Mouse (Mus musculus): Measurements from ENCODE around the gene Fes. TPM values are rescaled to one million over a fixed set of nuclear protein-coding genes. Genes with fewer than 3 reads are reported as not detected.

The Fes gene
- total and polyA plus RNA-seq, 2 experiments from 2014 or later, result 4.9 to 16.1 TPM

DNA sequence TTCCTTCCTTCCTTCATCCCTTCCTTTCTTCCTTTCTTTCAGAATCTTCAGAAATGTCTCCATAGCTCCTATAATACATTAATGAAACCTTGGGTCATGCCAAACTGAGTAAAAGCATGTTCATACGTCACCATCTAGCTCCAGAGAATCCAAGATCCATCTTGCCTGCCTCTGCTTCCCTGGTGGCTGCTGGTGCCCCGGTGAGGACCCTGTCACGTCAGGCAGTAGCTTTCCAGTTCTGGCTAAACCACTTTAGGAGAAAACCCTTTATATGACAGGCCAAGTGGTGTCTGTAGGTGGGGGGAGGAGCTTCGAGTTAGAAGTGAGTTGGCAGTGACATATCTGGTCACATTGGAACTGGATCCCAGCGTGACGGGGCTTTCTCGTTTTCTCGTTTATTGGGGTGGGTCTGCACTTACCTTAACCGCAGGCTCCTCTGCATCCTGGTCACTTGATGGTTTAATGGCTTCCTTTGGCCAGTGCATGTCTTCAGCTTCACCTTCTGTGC, 17.5 kb upstream of the Fes start, which contains the start of gene Furin:
Furin (minus strand) TSS at position 249 of the 508 bp plus-strand sequence.
- Histone ChIP-seq H3K36me3 (ENCODE audit: insufficient read depth, low read length) (no peaks in the 10 kb centered on the region), H3K4me2 (ENCODE audit: low read depth, low read length) (no peak within 1 kb of the TSS), H3K27ac (no peak within 1 kb of the TSS), H3K27me3 (ENCODE audit: insufficient read depth, low read length) (no peaks in the 10 kb centered on the region), H3K4me1 (ENCODE audit: insufficient read depth, low read length) (peaks cover 13% of the 10 kb centered on the region), H3K9ac (replicated peaks; ENCODE audit: low read length) (no peak within 1 kb of the TSS), H3K4me3 (ENCODE audit: low read length) (no peak within 1 kb of the TSS), H3K9me3 (ENCODE audit: low read length) (no peaks in the 10 kb centered on the region)
- ATAC-seq, result no peak
- TF ChIP-seq CTCF (IDR thresholded peaks at IDR 0.05; ENCODE audit: low read depth), result no peak
- no peak for DNase-seq (ENCODE audit: low spot score)
- WGBS, result 75% methylated on average over 9 of the region's 9 CpGs

GRCm38 (mm10) chr7:80404101-80404894, 16.6 kb upstream of the Fes start:
- no peak overlapping the region for H3K9ac ChIP-seq (replicated peaks; ENCODE audit: low read length)
- H3K36me3 ChIP-seq (ENCODE audit: insufficient read depth, low read length), result no peaks in the 10 kb centered on the region
- DNase-seq (ENCODE audit: low spot score) (no peak), ATAC-seq (no peak)
- WGBS, result 60% methylated on average over 7 of the region's 7 CpGs
- H3K4me2 ChIP-seq (ENCODE audit: low read depth, low read length), result no peak overlapping the region
- H3K4me3 ChIP-seq (ENCODE audit: low read length), result no peak overlapping the region
- H3K27ac ChIP-seq, result no peak overlapping the region
- peaks cover 18% of the 10 kb centered on the region for H3K4me1 ChIP-seq (ENCODE audit: insufficient read depth, low read length)
- no peaks in the 10 kb centered on the region for H3K27me3 ChIP-seq (ENCODE audit: insufficient read depth, low read length)
- no peaks in the 10 kb centered on the region for H3K9me3 ChIP-seq (ENCODE audit: low read length)
- TF ChIP-seq CTCF (IDR thresholded peaks at IDR 0.05; ENCODE audit: low read depth), result no peak

DNA sequence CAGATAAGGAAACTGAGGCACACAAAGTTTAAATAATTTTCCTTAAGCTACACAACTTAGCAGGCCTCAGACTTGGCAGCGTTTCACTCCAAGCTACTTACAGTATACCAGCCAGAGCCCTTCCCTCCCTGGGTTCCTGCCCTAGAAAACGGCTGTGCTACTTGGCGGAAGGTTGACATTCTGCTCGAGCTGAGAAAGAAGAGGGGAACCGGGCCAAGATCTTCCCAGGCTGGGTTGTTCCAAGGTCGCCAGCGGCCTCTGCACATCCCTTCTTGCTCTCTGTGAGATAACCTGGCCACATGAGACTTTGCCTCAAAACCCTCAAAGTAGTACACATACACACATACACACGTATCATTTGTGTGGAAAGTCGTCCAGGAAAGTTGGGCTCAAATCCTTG, 15.8 kb upstream of the Fes start:
- Histone ChIP-seq H3K4me2 (ENCODE audit: low read depth, low read length) (peak overlapping the region; percentile 87; the same call in 1 of the 2 replicates), H3K27ac (peak overlapping the region; percentile 93; the same call in 1 of the 2 replicates), H3K9ac (replicated peaks; ENCODE audit: low read length) (peak overlapping the region; percentile 94; the same call in 1 of the 2 replicates), H3K36me3 (ENCODE audit: insufficient read depth, low read length) (no peaks in the 10 kb centered on the region), H3K9me3 (ENCODE audit: low read length) (no peaks in the 10 kb centered on the region), H3K4me1 (ENCODE audit: insufficient read depth, low read length) (peaks cover 18% of the 10 kb centered on the region), H3K27me3 (ENCODE audit: insufficient read depth, low read length) (no peaks in the 10 kb centered on the region), H3K4me3 (ENCODE audit: low read length) (peak overlapping the region; percentile 89; the same call in 1 of the 2 replicates)
- DNase-seq (ENCODE audit: low spot score), result peak; percentile 82
- 28% methylated on average over 9 of the region's 9 CpGs for WGBS
- no peak for TF ChIP-seq CTCF (IDR thresholded peaks at IDR 0.05; ENCODE audit: low read depth)
- no peak for ATAC-seq

DNA sequence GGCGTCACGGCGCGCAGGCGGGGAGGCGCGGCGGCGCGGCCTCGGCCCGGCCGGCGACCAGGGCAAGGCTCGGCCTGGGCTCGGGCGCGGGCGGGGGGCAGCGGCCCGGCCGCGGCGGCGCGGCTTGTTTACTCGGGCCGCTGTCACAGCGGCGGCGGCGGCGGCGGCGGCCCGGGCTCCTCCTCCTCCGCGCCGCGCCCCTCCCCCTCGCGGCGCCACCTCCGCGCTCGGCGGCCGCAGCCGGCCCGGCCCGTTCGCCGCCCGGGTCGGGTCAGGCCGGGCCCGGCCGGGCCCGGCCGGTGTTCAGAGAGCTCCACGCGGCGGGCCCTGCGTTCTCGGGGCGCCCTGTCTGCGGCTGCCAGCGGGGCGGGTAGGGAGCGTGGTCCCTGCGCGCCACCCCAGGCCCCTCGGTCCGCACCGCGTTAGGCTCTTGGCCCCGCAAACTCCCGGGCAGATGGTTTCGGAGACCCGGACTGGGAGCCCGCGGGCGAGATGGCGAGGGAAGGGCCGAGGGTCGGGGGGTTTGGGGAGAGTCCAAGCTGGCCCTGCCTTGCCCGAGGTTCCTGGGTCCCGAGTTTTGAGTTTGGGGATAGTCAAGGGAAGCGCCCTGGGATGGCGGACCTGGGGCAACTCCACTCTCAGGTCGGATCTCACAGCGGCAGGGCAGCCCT, 15.0 kb upstream of the Fes start:
- Histone ChIP-seq H3K27me3 (ENCODE audit: insufficient read depth, low read length) (no peaks in the 10 kb centered on the region), H3K36me3 (ENCODE audit: insufficient read depth, low read length) (no peaks in the 10 kb centered on the region; the same call in 1 of the 2 replicates), H3K9ac (replicated peaks; ENCODE audit: low read length) (peak overlapping the region; percentile 94), H3K4me3 (ENCODE audit: low read length) (peak overlapping the region; percentile 89), H3K4me1 (ENCODE audit: insufficient read depth, low read length) (peaks cover 18% of the 10 kb centered on the region), H3K9me3 (ENCODE audit: low read length) (no peaks in the 10 kb centered on the region), H3K4me2 (ENCODE audit: low read depth, low read length) (peak overlapping the region; percentile 87), H3K27ac (peak overlapping the region; percentile 93)
- ATAC-seq (peak; percentile 78), DNase-seq (ENCODE audit: low spot score) (peak; percentile 83)
- no peak for TF ChIP-seq CTCF (IDR thresholded peaks at IDR 0.05; ENCODE audit: low read depth)
- 2% methylated on average over 38 of the region's 92 CpGs for WGBS

GRCm38 (mm10) chr7:80401860-80402641, 14.3 kb upstream of the Fes start:
- peak; percentile 49 for DNase-seq (ENCODE audit: low spot score)

More at GRCm38 (mm10) chr7:80401860-80402641, 14.3 kb upstream of the Fes start:
- Histone ChIP-seq H3K4me3 (ENCODE audit: low read length) (peak overlapping the region; percentile 89), H3K9ac (replicated peaks; ENCODE audit: low read length) (peak overlapping the region; percentile 94), H3K36me3 (ENCODE audit: insufficient read depth, low read length) (no peaks in the 10 kb centered on the region; the same call in 1 of the 2 replicates), H3K27me3 (ENCODE audit: insufficient read depth, low read length) (no peaks in the 10 kb centered on the region), H3K4me1 (ENCODE audit: insufficient read depth, low read length) (peaks cover 18% of the 10 kb centered on the region), H3K4me2 (ENCODE audit: low read depth, low read length) (peak overlapping the region; percentile 87), H3K27ac (peak overlapping the region; percentile 93), H3K9me3 (ENCODE audit: low read length) (no peaks in the 10 kb centered on the region)
- no peak for TF ChIP-seq CTCF (IDR thresholded peaks at IDR 0.05; ENCODE audit: low read depth)
- ATAC-seq, result peak; percentile 63
- under 1% methylated on average over 80 of the region's 102 CpGs for WGBS

Data from hindbrain, postnatal 0 days (tissue).